Mouse (Mus musculus) MN1 (cell line): ENCODE measurements around the gene A430005L14Rik.
A peak's percentile ranks its signal among the peaks of the same experiment; 100 is the strongest.

Experiments used
- DNase-seq: peaks from one replicate; pipeline ENCODE4 v3.0.0-alpha.2; 2016; ENCODE audit warnings: low spot score

A430005L14Rik gene

DNA sequence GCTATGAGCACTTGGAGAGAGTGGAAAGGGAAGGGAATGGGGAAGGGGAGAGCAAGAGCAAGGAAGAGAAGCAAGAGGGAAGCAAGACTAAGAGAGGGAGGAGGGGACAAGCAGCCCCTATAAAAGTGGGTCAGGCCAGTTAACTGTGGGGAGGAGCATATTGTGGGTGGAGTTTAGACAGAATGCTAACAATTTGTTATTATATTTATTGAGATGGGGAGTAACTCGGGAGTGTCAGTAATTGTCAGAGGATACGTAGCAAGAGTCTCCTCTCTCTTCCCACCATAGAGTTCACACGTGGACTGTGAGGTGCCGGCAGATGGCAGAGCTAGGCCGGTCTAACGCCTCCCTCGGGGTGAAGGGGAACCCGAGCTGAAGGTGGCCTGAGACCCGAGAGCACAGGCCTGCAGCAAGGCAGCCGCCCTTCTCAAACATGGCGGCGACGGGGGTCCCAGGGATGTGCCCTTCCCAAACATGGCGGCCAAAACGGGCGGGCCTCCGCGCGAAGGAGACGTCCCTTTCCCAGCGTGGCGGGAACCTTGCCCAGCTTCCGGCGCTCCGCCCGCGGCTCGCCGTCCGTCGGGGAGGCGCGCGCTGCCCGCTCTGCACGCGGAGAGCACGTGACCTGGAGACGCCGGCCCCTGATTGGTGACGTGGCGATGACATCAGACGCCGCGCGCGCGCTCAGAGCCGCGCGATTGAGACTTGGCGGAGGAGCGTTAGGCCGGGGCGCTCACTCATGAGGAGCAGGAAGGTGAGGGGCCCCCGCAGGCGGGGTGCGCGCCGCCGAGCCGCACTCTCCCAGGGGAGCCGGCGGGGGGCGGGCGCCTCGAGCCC, at the start of gene A430005L14Rik:
Gene A430005L14Rik, plus strand, starts transcription at position 669 of the 837 bp plus-strand sequence.
- DNase-seq: peak; percentile 98

DNA sequence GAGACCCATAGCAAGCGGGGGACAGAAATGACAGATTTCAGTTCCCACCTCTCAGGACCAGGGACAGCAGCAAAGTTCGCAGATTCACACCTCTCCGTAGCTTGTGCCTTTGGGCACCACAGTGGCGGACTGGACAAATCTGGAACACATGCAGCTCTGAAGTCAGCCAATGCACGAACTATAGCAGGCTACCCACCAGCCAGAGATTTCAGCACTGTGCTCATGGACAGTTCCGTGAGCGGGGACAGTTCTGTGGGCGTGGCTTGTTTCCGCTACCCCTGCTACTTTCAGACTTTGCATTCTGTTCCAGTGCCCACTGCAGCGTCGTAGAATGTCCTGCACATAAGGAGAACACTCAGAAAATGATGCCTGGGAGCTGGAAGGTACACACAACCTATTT, 49.5 kb upstream of the A430005L14Rik start:
- no peak for DNase-seq

DNA sequence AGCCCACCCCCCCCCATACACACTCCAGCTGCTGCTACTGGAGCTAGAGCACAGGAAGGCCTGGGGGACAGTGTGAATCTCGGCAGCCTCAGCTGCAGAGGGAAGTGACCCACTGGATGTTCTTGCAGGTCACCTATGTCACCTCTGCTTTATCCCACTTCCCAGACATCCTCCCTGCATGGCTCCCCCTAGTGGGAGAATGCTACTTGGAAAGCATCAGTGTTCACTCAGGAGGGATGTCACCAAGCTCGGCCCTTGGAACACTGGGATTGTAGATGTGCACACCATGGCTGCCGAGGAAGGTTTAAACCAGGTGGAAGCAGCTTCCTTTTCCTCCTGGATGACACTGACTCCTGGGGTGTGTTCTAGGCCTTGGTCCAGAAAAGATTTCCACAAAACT, 43.4 kb upstream of the A430005L14Rik start:
- DNase-seq: no peak

DNA sequence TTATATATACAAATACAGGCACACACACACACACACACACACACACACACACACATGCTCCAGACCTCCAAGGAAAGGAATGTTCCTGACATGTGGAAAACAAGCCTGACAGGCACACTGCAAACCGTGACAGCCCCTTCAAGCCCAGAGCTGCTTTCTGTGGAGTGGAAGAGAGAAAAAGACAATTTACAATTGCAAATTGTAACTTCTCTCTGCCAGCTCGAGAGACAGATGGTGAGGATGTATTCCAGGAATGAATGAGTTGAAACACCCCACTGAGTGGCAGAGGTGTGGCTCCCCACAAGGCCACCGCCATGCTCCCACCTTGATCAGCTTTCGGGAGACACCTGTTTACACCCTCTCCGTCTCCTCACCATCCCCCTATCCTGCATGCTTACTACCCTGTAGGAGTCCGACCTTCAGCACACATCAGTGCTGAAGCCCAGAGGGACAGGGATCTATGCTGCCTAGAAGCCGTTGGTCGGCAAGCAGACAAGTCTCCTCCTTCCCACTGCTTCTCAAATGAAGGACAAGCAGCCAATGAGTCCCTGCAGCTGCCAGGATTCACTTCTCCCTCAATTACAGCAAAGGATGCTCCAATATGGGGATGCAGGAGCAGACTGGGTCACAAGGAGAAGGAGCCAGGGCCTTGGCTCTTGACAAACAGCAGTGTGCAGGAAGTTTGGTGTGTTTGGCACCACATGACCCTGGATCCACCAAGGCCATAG, 39.1 kb upstream of the A430005L14Rik start:
- DNase-seq: no peak

DNA sequence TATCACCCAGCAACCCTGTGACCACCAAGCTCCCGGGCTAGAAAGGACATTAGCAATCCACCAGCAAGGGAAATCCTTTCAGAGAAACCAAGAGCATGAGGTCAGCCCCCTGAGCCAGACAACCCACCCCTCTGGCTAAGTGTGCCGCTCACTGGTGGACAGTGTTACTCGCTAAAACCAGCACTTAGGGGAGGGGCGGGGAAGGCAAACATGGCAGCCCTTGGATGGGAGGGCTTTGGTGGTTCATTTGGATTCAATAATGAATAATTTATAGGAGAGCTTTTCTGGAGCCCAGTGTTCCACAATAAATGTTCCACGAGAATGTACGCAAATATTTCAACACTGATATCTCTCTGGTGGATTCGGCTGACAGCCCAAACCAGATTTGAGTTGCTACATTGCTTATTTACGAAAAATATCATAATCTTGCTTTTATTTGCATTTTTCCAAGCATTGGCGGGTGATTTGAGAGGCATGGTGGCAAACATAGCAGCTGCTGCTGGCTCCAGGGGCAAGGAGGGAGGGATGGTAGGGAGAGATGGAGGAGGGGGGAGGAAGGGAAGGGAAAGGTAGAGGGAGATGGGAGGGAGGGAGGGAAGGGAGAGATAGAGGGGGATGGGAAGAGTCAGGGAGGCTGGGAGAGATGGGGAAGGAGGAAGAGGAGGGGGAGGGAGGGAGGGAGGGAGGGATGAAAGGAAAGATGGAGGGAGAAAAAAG, 36.4 kb upstream of the A430005L14Rik start:
- no peak for DNase-seq

DNA sequence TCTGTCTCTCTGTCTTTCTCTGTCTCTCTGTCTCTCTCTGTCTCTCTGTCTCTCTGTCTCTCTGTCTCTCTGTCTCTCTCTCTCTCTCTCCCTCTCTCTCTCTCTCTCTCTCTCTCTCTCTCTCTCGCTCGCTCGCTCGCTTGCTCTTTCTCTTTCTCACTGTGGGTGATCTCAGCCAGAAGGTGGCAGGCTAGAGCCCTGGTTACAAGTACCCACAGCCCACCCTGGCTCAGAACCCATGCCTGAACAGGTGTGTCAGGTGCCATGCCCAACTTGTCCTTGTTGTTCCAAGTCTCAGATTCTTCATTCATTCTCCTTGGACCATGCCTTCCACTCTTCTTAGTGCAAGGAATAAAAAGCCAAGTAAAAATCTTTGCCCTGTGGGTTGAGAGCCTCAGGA, 34.9 kb upstream of the A430005L14Rik start:
- DNase-seq: peak; percentile 16

DNA sequence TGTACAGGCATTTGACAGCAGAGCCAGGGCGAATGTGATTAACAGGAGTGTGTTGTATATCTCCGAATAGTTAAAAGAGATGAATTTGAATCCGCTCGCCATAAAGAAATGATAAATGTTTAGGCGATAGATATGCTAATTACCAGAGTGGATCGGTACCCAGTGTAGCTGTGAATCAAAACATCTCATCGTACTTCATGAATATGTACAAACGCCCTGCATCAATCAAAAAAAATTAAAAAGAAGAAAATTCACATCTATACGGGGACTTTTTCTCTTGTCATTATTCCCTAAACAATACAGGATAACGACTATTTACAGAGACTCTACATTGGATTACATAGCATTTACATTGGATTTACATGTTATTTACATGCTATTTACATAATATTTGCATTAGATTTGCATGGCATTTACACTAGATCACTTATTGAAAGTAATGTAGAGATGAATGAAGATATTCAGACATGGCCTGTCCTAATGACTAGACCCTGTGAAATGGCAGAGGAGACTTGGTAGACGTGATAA, 28.2 kb upstream of the A430005L14Rik start:
- DNase-seq: no peak

DNA sequence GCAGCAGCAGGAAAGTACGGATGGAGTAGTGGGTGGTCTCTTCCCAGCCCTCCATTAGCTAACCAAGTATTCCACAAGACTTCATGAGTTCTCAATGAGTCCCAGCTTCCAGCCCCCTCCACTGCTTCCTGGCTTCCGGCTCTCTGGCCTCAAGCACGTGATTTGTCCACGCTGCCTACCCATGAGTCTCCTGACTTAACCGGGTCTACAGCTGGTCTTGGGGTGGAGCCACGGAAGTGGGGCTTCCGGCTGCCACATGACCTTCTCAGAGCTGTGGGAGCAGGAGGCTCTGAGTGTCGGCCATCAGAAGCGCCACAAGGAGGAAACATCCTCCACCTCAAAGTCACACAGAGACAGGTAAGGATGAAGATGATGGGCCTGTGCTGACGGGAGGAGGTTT, 27.6 kb upstream of the A430005L14Rik start:
- no peak for DNase-seq

DNA sequence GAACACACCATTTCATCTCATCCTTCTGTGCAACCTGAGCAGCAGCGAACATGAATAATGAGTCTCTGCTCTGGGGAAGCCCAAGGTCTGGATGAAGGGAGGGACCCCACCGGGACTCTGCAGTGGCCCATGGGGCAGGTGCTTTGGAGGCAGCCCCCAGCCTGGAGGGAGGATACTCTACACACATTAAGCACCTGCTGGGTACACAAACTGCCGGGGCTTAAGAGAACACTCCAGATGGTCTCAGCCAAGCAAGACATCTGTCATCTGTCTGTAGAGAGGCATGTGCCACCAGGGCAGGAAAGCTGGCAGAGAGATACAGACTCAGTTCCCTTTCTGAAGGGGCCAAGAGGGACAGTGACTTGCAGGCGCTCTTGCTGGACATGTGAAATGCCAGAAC, 27.1 kb upstream of the A430005L14Rik start:
- DNase-seq: no peak

DNA sequence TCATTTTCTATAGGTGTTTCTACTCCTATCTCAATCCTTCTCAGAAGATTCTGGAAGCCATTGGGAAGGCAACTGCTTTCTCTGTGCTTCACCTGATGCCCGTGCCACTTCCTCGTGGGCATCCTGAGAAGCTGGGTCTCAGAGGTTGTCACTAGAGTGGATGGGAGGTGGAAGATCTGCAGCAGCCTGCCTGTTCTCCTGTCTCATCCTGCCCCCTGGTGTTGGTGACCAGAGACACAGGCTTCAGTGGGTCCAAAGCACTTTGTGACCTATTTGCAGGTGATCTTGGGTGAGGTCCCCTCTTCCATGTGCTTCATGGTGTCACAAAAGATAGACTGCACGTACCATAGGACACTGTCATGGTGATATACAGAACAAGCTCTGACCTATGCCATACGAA, 13.8 kb upstream of the A430005L14Rik start:
- DNase-seq: peak; percentile 27

DNA sequence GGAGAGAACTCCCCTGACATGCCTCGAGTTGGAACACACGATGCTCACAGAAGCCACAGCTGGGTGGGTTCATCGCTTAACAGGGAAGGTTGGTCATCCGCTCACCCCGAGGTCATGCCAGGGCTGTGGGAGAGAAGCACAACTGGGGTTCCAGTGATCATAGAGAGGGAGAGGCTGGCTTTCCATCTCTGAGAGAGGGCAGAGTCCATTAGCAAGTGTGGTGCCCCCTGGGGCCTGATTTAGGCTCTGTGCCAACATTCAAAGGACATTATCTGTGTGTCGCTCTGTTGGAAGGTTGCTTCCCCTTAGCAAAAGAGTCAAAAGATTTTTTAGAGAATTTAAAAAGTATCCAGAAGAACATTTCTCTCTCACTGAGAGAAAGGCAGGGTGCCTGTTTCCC, 12.8 kb upstream of the A430005L14Rik start:
- peak; percentile 21 for DNase-seq

DNA sequence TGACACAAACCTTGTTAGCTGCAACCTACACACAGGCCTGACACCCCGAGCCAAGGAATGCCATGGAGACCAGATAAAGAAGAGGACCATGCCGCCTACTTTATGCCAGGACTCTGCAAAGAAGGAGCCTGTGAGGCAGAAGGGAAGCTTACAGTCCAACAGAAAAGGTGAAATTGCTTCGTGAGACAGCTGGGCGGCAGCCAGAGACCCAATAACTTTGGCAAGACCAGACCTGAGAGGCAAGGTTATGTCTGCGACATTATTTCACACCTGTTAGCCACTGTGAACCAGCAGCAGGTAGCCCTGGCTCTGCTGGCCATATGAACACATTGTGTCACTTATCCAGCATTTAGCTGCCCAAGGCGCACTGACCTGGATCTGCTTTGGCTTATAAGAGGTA, 11.3 kb upstream of the A430005L14Rik start:
- DNase-seq: peak; percentile 77

DNA sequence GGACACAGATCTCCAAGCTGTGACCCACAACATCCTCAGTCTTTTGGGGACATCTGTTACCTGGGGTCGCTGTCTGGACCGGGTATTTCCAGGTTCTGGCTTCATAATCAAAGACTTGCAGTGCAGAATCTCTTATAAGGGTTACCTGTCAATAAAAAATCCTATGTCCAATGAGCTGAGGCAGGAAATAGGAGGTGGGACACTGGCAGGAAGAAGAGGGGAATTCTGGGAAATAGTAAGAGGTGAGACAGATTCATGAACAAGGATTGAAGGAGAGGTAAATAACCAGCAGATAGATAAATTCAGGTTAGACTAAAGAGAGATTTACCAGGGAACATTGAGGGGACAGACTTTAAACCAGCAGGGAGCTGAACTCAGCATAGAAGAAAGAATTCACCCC, 6.7 kb upstream of the A430005L14Rik start:
- no peak for DNase-seq

DNA sequence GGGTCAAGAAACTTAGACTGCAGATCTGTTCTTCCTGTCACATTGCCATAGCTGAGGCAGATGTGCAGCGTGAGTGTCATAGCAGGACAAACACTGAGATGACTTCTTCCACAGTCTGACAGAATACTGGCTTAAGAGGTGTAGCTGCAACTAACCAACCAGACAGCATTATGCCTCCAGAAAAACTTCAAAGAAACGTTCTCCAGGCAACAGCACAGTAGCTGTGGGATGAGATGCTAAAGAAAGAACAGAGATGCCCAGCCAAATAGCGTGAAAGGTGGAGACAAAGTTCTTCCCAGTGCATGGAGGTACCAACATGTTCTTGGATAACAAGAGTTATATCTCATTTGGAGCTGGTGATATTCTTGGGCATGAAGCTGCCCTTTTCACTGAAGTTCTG, 5.9 kb upstream of the A430005L14Rik start:
- no peak for DNase-seq

DNA sequence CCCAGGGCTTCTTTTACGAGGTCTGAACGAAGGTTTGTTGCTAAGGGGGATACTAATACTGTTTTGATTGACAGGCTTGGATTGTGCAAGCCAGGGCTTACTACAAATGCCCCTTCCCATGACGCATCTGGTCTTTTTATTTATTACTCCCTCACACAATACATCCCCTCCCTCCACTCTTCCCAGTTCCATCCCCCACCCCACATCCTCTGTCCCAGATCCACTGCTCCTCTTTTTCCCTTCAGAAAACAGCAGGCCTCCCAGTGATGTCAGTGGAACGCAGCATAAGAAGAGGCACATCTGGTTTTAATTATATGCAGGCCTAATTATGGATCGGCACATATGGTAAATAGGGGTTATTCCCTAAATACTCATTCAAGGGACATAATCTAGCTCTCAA, 5.3 kb upstream of the A430005L14Rik start:
- peak; percentile 43 for DNase-seq

DNA sequence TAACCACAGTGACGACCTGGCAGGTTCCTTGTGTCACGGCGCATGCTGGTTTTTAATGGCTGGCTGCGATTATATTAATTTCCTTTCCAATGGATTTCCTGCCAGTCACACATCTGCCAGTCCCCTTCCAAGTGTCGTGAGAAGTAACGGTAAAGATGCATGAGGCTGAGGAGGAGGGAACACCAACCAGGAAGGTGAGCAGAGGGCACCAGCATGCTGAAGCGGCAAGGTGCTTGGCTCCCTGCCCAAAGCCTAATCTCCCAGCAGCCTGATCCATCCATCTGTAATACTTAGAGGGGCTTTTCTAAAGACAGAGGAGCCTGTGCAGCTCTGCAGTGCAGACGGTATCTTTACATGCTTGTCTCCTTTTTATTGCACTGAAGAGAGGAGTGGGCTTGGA, 1.4 kb upstream of the A430005L14Rik start:
- DNase-seq: no peak

DNA sequence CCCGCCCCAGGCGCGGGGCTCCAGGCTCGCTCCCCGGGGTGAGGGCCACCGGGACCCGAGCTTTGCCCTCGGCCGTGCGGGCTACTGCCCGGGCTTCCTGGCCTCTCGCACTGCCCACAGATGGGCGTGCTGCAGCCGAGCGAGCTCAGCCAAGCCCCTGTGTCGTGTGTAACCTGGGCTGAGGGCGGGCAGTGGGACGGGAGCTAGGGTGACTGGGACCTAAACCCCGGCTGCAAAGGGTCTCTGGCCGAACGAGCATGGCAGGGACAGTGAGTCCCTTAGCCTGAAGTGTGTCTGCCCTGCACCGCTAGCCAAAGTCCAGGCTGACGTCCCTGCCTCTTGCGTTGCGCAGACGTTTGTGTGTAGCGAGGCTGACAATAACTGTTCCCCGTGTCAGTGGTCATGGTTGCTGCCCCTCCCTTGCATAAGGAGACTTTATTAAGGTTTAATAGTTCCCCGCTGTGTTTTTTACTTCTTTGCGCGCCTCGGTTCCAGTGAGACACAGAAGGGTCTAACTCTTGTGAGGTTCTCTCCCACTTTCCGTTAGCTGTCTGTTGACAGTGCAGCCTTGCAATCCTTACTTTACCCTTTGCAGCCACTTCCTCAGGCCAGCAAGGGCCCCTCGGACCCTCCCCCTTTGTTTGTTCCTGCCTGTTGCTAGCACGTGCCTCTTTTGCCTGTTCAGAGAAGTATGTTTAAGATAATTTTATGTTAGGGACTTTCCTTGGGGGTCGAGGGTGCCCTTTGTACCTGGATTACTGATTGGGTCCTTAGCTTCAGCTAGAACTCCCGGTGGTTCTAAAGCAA, 610 bp downstream of the A430005L14Rik start:
- no peak for DNase-seq

DNA sequence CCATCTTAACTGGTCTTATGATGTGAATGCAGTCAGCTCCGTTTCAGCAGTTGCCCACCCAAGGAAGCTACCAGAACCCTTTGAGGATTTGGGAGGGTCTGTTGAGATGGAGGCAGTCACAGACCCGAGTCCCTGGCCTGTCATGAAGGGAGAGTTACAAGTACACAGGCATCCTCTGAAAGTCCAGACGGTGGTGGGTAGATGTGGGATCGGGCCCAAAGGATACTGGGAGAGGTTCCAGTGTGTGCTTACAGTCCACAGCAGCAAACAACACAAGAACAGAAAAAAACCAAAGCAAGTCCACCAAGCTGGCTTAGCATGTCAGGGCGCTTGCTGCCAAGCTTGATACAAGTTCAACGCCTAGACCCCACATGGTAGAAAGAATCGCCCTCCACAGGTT, 5.6 kb downstream of the A430005L14Rik start:
- no peak for DNase-seq

DNA sequence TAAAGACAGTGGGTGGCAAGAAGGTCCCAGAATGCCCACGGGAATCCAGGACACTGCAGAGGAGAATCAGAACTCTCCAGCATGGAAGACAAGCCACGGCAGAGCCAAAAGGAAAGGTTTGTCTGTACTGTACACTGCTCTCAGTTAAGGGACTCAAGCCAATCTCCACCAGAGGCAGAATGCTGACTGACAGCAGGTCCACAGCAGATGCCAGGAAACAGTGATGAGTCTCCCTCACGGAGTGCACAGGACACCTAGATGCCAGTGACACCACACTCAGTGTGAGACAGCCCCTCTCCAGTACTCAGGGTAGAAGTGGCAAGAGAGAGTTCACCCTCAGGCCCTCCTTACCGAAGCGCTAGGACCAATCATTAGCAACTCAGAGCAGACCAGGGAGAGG, 9.6 kb downstream of the A430005L14Rik start:
- DNase-seq: no peak

DNA sequence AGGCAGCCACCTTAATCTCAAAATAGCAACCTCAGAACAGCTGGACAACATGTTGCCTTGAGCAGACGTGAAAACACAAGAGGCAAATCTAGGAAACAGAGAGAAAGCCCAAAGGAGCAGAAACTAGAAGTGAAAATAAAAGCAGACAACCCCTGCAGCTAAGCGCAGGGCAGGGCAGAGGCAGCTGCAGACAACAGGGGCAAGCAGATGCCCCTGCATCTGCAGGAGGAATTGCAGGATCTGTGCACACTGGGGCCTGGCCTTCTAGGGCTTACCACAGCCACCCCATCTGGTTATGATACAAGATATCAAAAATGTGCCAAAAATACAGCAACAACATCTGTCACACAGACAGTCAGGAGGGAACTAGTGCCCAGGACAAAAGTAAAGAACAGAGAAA, 10.5 kb downstream of the A430005L14Rik start:
- peak; percentile 61 for DNase-seq

DNA sequence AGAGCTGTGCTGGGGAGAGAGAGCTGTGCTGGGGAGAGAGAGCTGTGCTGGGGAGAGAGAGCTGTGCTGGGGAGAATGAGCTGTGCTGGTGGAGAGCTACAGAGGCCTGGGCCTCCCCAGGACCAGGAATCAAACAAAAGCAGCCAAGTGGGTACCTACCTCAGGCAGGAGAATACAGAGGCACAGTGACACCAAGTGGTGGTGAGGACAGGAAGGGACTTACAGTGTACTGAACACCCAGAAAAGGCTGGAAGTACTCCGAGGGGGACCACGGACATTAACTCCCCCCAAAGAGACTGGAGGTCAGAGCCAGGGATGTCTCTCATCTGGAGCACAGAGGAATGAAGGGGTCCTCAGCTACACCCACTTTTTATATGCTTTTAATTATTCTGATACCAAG, 11.0 kb downstream of the A430005L14Rik start:
- no peak for DNase-seq
